Mouse (Mus musculus) lung, postnatal 10 days (tissue): ENCODE measurements at regions not wholly inside any gene's neighbourhood (a gene's known extent, or its start where the extent isn't known, plus 50 kb on each side); places are given as distances from the start of the nearest gene placed in this dataset.

Experiments
- DNase-seq: peaks from one replicate; pipeline ENCODE4 v3.0.0; 2021

- no peak for DNase-seq
Observed at GRCm38 (mm10) chr1:92386752-92387151, 86.9 kb downstream of the Ndufa10 start.

DNA sequence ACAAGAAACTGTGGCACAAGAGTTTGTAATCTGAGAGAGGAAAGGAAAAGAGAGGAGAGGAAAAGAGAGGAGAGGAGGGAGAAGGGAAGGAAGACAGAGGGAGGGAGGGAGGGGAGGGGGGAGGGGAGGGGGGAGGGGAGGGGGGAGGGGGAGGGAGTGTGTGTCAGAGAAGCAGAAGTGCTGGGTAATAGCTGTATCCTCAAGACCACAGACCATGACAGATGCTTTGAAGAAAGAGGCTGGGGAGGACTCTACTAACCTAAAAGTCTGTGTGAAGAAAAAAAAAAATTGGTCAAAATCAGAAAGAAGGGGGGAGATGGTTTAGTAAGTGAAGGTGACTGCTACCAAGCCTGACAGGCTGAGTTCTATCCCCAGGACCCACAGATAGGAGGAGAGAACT lies 88.7 kb downstream of the Ndufa10 start:
- no peak for DNase-seq

GRCm38 (mm10) chr1:92383749-92384148 lies 89.9 kb downstream of the Ndufa10 start:
- DNase-seq = no peak

DNA sequence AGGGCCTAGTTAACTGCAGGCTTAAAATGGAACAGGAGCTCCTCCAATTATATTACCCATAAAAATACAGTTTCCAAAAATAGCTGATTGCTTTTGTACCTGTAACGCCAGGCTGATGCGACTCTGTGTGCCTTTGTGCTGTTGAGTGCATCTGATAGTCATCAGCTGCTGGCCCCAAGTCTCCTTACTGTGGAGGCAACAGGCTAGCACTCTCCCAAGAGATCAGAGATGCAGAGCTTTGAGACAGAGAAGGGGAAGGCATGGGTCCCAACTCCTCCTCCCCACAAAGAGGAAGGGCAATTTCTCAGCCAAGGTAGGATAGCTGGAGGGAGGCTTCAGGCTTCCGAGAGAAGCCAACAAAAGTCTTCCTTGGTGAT lies 94.2 kb downstream of the Ndufa10 start:
- peak; percentile 13 for DNase-seq

- peak; percentile 81 for DNase-seq
Observed at GRCm38 (mm10) chr1:92378741-92379509, 94.7 kb downstream of the Ndufa10 start.

DNA sequence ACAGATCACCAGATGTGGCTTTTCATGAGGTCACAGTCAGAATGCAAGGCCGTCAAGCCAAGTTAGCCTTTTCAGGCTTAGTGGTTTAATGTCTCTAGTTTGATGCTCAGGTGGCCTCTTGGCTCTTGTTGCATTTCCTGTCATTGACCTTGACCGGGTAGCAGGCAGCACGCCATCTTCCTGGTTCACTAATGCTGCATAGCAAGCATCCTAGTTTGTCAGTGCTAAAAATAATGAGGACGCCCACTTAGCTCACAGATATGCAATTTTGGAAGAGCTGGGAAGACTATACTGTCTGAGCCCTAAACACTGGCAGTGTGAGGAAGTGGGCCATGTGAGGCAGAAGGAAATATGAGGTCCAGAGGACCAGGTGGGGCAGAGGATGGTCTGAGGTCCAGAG lies 97.2 kb downstream of the Ndufa10 start:
- DNase-seq = no peak

DNA sequence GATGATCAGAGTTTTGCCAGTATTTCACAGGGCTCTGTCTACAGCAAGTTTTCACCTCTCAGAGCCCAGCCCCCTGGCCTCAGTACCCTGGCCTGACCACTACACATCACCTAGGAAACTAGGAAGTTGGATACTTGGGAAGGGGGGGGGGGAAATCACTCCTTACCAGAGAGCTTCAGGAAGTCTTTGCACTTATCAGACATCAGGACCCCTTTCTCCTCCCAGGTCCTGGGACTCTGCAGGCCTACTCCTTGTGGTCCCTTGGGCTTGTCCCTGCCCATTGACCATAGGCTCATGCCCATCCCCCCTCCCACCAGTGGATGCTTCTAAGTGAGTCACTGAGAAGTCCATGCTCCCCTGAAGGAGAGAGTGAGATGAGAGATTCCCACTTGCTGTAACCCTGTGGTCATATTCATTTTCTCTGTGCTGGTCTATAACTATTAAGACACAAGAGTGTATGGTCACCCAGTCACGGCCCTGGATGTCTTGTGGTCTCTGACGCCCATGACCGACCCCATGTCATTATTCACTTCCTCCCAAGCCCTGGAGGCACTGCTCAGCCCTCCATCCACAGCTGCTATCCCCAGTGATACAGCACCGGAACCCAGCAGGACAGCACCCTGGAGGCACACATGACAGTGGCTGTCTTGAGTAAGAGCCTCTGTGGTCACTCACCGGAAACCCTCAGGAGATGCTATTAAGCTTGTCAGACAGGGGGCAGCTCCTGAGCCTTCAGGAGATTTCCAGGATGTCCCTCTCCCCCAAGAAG lies 101.3 kb downstream of the Ndufa10 start:
- DNase-seq = no peak

DNA sequence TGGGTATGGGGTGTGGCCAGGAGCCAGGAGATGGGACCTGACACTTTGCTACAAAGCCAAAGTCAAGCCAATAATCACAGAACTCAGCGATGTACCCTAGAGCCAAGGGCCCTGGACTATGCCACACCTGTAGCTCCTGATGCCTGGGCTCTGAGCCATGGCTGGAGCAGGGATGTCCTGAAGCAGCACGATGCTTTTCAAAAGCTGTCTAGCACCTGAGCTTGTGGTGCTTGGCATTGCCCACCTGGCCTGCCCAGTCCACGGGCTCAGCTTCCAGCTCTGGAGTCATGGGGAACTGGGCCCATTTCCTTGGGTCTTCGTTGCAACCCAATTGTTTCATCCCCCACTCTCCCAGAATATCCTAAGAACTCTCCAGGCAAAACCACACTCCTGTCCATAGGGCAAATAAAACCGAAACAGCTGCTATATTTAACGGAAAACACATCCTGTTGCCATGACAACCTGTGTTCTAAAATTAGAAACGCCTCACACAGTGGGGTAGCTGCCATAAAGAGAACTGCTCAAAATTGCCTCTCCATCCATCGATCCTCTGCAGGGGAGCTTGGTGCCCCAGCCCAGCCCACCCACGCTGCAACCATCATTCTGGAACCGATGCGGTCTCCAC lies 102.2 kb downstream of the Ndufa10 start:
- peak; percentile 54 for DNase-seq

GRCm38 (mm10) chr1:92370842-92371241 lies 102.8 kb downstream of the Ndufa10 start:
- no peak for DNase-seq

- DNase-seq = no peak
Observed at GRCm38 (mm10) chr1:92369972-92370371, 103.7 kb downstream of the Ndufa10 start.

- DNase-seq = no peak
Observed at GRCm38 (mm10) chr1:92366249-92366648, 107.4 kb downstream of the Ndufa10 start.

- DNase-seq = no peak
Observed at GRCm38 (mm10) chr1:92365366-92366075, 108.1 kb downstream of the Ndufa10 start.

DNA sequence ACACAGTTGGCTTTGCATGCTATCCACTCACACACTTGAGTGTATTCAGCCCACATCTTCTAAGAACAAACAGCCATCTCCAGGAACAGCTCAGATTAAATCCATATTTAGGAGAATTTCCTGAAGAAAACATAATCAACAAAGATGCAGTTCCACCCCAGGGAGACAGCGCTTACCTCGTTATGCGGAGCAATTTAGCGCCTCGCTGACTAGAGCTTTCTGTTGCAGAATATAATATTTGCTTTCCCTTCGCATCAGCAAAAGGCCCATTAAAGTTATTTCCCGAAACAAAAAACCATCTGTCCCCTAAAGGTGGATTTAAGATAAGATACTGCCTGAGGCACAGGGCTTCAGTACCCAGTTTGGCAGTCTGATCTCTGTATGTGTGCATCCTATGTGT lies 112.0 kb downstream of the Ndufa10 start:
- DNase-seq = no peak

- peak; percentile 79 for DNase-seq
Observed at GRCm38 (mm10) chr1:92360255-92360654, 113.4 kb downstream of the Ndufa10 start.

GRCm38 (mm10) chr1:92359473-92359872 lies 114.2 kb downstream of the Ndufa10 start:
- no peak for DNase-seq

DNA sequence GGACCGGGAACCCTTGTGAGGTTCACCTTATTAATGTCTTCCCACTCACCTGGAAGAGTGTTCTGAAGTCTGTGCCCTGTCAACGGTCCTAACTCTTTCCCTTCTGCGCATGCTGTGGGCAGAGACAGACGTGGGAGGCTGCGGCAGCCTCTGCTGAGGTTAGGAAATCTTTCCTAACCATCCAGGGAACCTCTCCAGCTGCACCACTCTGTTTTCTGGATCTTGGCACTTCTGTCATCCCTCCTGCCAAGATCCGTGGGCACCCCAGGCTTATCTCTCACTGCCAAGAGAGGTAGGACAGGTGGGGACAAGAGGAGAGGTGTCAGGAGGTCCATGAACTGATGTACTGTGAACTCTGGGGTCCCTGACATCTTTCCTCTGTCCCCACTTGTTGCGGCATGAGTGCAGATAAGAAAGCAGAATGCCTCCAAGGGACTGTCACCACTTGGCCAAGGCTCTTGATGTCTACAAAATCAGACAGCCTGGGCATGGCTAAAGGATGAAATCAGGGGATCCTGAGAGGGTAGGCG lies 114.8 kb downstream of the Ndufa10 start:
- no peak for DNase-seq

- no peak for DNase-seq
Observed at GRCm38 (mm10) chr1:92348353-92349005, 125.2 kb downstream of the Ndufa10 start.

DNA sequence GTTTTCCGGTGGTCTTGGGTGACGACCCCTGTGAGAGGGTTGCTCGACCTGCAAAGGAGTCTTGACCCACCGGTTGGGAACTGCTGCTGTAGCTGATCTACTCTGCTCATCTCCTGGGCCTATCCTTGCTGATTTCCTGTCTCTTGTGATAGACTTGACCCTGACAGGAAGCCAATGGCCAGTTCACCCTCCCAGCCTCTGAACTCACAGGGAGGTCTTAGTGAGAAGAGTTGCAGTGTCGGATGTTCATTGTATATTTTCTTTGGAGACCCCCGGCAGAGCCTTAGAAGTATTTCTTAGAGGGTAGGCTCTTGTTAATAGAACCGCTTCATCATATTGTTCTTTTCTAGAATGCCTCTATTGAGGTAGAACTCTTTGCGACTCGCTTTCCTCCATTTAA lies 126.0 kb downstream of the Ndufa10 start:
- DNase-seq = no peak

DNA sequence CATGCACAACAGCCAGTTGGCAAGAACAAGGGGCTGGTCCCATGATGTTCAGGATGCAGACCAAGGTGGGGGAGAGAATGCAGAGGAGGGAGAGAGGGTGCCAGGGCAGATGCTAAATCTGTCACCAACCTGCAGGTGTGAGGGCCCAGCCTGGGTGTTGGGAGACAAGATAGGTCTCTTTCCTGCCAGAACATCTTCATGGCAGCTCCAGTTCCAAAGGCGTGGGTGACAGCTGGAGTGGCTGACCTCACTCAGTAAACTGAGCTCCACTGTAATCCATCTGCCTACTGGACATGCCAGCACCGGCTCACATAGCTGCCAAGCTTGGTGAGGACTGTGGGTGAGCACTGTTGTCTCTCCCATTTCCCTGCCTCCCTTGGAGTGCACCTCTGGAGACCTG lies 129.9 kb downstream of the Ndufa10 start:
- DNase-seq = peak; percentile 43

DNA sequence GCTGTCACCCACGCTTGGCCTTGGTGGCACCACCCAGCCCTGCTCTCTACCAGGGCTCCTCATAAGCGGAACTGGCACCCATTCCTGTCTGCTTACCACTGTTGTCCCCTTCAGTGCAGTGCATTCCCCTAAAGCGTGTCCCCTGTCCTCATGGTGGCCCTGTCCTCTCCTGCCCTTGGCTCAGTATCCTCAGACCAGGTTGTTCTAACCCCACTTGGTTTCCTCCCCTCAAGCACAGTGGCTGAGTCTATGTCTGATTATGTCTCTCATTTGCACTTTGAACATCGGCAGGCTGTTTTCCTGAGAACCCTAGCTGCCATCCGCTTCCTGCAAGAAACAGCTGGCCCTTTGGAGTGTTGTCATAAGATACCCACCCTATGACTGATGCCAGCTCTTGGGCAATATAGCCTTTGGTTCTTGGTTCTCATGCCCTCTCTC lies 130.5 kb downstream of the Ndufa10 start:
- DNase-seq = no peak

DNA sequence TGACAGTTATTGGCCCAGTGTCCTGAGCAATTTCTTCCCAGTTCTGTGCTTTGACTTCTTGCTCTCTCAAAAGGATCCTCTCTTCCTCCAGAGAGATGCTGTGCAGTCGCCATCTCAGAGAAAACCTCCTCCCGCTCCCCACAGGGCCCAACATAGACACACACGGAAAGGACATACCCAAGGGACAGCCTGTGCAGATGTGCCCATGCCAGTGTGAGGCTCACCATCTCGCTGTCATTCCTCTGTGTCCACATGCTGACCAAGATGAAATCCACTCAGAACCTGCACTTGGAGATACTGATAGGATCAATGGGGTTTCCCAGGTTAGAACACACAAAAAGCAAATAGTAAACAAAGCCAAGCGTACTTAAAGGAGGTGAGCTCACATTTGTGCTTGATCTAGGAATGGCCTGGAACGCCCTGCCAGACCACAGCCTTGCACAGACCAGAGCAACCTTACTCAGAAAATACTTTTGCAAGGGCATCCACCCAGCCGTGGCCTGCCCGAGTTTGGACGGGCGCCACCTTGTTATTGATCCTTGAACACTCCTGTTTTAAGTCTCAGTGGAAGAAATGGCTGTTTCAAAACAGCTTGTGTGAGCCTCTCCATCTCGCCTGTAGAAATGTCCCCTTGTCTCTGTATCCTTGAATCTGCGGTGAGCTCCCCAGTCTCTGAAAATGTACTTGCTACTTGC lies 131.7 kb downstream of the Ndufa10 start:
- no peak for DNase-seq

- no peak for DNase-seq
Observed at GRCm38 (mm10) chr1:92340644-92341043, 133.0 kb downstream of the Ndufa10 start.
